Mouse (Mus musculus): ENCODE results near the gene Nop16.

DNA sequence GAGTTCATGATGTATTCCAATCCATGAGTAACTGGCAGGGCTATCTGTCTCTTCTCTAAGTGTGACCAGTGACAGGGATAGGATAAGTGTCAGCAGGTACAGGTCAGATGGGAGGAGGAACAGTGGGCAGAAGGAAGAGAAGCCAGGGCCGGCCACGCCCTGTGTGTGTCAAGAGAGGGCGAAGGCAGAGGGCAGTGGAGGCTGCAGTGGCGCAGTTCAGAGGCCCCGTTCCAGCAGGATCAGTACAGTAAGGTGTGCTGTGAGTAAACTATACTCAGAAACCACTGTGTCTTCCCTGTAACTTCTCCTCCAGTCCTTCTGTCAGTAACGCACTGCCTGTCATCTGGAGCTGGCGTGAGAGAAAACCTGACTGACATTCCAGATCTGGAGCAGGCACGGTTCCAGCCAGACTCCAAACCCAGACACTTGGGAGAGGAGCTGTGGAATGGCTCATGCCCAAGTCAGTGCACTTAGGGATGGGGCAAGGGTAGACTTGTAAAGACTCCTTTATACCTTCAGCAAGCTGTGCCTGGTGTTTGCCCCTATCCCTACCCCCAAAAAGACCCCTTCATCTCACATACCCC lies 6.3 kb upstream of the Nop16 start:
- TF ChIP-seq CTCF (IDR thresholded peaks at IDR 0.05; ENCODE audit: insufficient read depth, low read length) (no peak), POLR2A (IDR thresholded peaks at IDR 0.05; ENCODE audit: borderline replicate concordance, extremely low read depth, low read depth, low read length) (no peak)
